Mouse (Mus musculus): ENCODE results near the gene Zfp704.

GRCm38 (mm10) chr3:9614676-9615075 is 4.8 kb upstream of the Zfp704 start:
- TF ChIP-seq TAL1 (IDR thresholded peaks at IDR 0.05; ENCODE audit: low read length) (no peak), GATA1 (IDR thresholded peaks at IDR 0.05; ENCODE audit: low read length) (no peak)
